Mouse (Mus musculus) ovary, postnatal 36 days (tissue): ENCODE data around the gene Olfr724.
"Not testable (repeated sequence)": the region's sequence is repeated elsewhere in the genome, so short reads cannot be mapped to it uniquely, and the experiment has no call there.

Experiments used
- DNase-seq: peaks from one replicate; pipeline ENCODE4 v3.0.0; 2022; ENCODE audit warnings: low spot score, mixed read lengths

The Olfr724 gene

GRCm38 (mm10) chr14:49963174-49963573 lies at the start of gene Olfr724:
Olfr724 (minus strand) TSS chr14:49963274.
- not testable (repeated sequence) for DNase-seq

- DNase-seq: no peak
Observed at GRCm38 (mm10) chr14:49955890-49956289, 7.2 kb downstream of the Olfr724 start.

- DNase-seq: not testable (repeated sequence)
Observed at GRCm38 (mm10) chr14:49931687-49932086, 31.4 kb downstream of the Olfr724 start, which contains the start of gene Olfr723. Olfr723 (minus strand) TSS chr14:49931787.
